Mouse (Mus musculus): Measurements from ENCODE around the gene Brk1.
A peak's percentile ranks its signal among the peaks of the same experiment; 100 is the strongest.

The Brk1 gene

DNA sequence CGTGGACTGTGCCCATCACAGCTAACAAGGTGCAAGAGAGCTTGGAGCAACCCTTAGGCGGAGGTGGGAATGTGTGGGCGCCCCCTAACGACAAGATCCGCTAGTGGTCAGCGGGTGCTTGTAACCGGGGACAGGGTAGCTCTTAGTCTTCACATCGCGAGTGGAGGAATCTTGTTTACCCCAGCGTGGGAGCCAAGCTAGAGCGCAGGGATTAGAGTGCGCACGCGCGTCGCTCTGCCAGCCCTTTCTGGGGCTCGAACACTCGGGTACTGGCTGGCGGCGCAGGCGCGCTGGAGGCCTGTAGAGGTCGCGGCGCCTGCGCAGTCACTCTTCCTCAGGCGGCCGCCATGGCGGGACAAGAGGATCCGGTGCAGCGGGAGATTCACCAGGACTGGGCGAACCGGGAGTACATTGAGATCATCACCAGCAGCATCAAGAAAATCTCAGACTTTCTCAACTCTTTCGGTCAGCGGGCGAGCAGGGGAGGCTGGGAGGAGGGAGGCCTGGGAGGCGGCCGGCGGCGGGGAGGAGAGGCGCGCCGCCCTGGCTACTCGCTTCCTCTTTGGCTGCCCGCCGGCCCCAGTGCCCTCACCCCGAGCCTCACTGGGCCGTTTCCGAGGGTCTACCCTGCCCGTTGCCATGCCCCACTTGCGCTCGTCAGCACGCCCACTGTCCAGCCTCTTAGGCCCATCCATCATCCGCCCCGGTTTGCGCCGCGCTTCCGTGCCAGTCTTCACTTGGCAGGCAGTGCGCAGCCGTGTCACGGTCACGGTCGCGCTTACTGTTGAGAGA lies at the start of gene Brk1:
Gene Brk1, plus strand, starts transcription at position 341 of the 792 bp plus-strand sequence.
- peak; percentile 94 for DNase-seq (ENCODE audit: low read depth, low spot score)

DNA sequence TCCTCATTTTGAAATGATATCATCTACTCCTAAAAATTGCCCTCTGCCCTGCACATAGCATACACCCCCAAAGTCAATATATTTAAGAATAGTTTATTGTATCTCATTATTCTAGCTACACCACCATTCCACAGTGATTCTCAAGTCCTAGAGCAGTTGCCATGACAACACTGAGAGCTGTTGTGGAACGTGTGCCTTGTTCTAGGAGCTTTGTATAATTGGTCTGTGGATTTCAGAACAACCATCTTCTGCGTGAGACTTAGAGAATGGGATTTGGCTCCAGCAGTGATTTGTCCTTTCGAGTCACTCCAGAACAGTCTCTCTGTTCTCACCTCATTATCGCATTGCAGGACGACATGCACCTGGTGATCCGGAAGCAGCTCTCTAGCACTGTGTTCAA lies 44.8 kb upstream of the Brk1 start:
- DNase-seq (ENCODE audit: low read depth, low spot score): peak; percentile 51

DNA sequence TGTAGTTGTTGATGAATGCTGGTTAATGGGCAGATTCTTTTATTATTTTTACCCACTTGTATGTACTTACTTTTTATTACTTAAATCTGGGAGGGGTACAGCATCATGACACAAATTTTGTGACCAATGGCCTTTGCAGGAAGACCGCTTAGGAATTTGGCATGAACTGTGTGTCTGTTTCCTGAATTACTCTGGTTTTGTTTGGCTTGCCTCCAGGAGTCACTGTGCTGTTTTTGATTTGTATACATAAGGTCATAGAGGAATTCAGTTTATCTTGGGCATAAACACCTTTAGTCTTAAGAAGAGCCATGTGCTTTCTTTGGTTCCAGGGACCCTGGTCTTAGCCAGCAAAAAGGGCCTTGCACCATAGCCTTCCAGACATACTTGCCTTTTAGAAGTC lies 40.0 kb upstream of the Brk1 start:
- no peak for DNase-seq (ENCODE audit: low read depth, low spot score)

DNA sequence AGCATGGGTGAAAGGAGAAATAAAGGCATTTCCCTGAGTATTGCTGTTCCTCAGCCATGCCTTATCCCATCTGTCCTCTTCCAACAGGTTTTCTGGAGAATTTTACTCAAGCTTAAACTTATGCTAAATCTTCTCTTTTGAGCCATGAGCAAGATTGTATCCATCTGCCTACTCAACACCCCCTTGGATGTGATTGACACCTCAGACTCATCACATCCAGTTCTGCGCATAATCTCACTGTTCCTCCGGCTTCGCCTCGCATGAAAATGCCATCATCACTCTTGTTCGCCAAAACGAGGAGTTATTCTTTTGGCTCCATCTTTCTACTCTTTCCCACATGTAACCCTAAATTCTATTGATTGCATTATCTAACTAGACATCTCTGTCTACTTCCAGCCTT lies 28.5 kb upstream of the Brk1 start:
- no peak for DNase-seq (ENCODE audit: low read depth, low spot score)

DNA sequence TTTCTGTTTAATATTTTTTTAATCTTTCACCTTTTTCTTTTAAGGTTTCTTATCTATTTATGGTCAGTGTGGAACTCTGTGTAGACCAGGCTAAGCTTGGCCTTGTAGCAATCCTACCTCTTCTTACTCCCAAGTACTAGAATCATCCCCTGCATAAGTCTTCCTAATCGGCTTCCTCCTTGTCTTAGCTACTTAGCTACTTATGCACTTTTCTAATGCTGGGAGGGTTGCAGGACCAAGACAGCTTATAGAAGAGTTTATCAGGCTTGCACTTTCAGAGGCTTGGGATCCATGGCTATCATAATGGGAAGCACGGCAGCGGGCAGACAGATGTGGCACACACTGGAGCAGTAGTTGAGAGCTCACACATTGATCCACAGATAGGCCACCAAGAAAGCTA lies 25.3 kb upstream of the Brk1 start:
- no peak for DNase-seq (ENCODE audit: low read depth, low spot score)

DNA sequence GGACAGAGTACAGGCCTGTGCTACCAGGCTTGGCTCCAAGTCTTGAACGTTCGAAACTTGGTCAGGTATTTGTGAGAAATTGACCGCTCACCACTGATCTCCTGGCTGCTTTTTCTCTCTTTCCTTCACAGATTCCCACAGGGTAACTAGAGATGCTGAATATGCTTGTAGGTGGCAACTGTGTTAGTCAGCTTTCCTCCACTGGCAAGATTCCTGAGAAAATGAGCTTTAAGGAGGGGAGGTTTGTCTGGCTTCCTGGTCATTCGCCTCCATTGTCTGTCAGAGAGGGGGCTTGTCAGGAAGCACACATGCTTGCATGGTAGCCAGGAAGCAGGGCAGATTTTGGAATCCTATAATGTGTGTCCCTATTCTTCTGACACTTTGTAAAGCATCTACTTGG lies 21.5 kb upstream of the Brk1 start:
- no peak for DNase-seq (ENCODE audit: low read depth, low spot score)

DNA sequence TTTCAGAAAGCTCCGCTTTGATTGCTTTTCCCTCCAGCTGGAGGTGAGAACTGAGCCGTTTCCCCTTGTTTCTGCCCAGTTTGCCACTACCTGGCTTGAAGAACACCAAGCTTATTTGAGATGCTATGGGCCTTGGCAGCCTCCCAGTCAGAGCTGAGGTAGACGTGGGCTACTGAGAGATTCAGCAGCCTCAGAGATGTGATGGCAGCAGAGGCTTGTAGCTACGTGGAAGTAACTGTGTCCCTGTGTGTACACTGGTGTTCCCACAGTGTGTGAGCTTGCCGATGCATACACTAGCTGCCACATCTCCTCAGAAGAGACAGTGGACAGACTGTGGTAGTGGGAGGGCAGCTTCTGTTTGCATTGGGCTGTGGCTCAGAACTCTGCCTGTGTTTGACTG lies 19.5 kb upstream of the Brk1 start:
- no peak for DNase-seq (ENCODE audit: low read depth, low spot score)

DNA sequence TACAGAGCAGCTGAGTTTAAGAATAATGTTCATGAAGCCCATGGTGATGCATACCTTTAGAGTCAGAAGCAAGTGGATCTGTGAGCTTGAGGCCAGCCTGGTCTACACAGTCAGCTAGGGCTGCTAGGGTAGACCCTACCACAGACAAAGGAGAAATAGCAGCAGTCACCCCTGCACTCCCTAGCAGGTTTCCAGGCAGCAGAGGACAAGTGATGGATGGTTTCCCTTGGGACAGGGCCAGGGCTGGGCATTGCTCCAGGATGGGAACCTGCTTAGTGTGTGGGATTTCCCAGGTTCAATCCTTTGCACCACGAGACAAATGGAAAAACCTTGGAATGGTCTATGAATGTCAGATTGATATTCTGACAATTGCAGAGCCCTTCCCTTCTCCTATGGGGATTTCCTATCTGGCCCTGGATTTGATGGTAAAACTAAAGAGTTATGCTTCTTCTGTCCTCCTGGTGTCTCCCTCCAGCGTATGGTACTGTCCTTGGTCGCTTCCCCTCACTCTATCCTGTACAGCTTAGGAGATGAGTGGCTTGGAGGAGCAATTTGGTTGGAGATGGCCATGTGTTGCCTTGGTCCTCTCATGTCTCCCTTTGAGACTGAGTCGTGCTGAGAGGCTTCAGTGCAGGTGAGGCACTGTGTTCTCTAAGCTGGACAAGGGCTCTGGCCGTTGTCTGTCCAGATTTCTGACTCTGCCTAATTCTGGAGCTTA lies 17.9 kb upstream of the Brk1 start:
- DNase-seq (ENCODE audit: low read depth, low spot score): no peak

DNA sequence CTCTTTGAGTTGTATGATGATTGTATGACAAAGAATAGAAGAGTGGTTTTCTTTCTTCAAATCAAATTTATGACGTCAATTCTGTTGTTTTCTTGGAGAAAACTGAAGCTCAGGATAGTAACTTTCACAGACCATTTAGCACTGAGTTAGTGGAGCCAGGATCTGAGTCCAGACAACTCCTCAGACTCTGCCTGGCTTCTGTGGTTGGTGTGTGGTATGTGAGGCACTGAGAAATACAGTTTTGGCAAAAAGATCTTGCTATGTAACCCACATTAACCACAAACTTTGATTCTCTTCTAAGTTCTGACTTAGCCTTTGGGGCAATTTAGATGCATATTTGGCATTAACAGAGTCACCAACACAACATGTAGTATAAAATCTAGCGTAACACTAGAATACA lies 11.9 kb upstream of the Brk1 start:
- DNase-seq (ENCODE audit: low read depth, low spot score): no peak

DNA sequence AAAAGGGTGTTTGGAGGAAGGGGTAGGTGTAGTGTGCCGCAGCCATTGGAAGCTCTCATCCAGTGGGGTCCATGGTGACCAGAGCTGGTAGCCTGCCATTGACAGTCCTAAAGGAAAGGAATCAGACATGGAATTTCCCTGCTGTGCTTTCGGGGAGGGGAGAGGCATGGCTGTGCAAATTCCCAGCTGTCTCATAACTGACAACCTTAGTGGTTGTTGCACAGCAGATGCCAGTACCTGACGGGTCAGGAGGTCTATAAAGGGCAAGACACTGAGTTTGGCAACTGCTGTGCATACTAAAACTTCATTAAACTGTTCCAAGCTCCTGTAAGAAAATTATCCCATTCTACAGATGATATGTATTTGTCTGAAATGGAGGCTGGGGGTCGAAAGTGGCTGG lies 6.6 kb upstream of the Brk1 start:
- DNase-seq (ENCODE audit: low read depth, low spot score): no peak

DNA sequence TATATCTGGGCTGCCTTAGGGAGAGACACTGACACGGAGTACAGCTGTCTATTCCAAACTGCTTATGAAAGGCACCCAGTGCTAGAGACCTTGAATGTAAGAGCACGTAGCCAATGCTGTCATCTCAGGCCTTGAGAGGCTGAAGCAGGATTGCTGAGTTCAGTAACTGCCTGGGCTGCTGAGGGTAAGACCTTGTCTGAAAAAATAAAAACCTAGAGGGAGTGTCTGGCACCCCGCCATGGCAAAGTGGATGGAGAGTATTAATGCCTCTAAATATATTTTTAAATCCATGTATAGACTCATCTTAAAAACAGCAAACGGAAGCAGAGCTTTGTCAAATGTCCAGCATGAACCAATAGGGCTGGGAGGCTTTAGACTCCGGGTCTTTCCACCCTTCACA lies 4.7 kb upstream of the Brk1 start:
- DNase-seq (ENCODE audit: low read depth, low spot score): no peak

DNA sequence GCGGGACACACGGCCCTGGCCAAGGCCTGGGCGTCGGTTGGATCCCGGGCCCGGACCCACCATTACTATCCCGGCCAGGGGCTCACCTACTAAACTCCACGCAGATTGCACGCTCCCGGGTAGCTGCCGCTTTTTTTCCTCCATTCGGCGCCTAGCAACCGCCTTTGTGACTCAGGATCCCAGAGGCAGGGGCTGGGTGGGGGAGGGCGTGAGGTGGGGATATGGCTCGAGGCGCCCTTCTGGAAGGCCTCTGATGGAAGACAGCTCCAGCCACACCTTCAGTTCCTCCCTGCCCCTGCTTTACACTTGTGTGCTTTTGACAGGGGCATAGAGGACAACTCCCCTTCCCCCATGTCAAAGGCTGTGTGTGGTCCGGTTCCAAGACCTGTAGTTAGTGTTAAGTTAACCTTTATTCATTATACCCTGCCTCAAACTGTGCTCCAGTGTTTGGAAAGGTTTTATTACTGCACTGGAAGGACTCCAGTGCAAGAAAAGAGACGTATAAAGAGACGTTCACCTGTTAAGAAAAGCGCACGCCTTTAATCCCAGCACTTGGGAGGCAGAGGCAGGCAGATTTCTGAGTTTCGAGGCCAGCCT lies 3.9 kb upstream of the Brk1 start, which contains the start of gene Fancd2os:
Gene Fancd2os, minus strand, starts transcription at position 173 of the 597 bp plus-strand sequence.
- peak; percentile 85 for DNase-seq (ENCODE audit: low read depth, low spot score)

DNA sequence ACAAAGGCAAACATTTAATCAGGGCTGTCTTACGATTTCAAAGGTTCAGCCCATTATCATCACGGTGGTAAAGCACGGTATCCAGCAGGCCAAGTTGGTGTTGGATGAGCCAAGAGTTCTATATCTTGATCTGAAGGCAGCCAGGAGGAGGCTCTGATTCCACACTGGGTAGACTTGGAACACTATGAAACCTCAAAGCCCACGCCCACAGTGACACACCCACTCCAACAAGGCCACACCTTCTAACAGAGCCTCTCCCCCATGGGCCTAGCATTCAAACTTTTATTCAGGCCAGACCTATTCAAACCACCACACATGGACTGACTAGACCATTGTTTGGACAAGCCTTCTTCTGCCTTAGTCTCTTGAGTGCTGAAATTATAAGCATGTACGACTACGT lies 1.8 kb upstream of the Brk1 start:
- DNase-seq (ENCODE audit: low read depth, low spot score): peak; percentile 79

DNA sequence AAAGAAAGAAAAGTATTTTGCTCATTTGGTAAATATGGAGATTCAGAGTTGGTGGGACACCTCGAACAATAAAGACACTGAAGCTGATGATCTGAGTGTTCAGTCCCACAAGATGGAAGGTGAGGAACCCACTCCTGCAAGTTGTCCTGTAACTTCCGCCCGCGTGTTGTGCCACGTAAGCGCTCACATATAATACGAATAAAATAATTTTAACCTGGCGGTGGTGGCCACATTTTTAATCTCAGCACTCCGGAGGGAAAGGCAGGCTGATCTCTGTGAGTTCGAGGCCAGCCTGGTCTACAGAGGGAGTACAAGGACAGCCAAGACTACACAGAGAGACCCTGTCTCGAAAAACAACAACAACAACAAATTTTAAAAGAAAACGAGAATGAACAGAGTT lies 579 bp upstream of the Brk1 start:
- DNase-seq (ENCODE audit: low read depth, low spot score): no peak

DNA sequence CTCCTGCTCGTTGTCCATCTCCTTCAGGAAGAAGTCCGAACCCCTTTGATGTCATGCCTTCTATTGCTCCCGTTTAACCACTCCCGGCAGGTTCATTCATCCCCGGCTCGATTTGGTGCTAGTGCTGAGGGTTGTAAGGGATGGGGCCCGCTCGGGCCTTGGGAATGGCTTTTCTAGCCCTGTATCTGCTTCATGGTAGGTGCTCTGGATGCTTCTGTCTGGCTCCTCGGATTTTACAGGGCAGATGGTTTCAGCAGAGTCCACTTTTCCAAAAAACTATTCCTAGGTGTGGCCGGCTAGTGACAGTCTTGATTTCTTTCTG lies 613 bp downstream of the Brk1 start:
- DNase-seq (ENCODE audit: low read depth, low spot score): peak; percentile 58

DNA sequence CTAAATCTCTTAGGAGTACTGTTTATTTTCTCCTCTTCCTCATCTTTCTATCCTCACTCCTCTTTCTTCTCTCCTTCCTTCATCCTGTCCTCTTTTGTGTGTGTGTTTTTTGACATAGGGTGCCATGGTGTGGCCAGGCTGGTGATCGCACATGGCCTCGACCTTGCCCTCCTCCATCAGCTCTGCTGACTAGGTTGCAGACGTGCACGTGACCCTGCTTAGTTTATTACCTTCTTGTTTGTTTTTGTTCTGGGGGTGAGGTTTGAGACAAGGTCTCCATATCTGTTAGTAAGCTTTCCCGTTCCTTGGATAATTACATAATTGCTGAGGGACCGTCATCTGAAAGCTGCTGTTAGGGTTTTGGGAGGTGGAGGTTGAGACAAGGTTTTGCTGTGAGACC lies 4.3 kb downstream of the Brk1 start:
- no peak for DNase-seq (ENCODE audit: low read depth, low spot score)

DNA sequence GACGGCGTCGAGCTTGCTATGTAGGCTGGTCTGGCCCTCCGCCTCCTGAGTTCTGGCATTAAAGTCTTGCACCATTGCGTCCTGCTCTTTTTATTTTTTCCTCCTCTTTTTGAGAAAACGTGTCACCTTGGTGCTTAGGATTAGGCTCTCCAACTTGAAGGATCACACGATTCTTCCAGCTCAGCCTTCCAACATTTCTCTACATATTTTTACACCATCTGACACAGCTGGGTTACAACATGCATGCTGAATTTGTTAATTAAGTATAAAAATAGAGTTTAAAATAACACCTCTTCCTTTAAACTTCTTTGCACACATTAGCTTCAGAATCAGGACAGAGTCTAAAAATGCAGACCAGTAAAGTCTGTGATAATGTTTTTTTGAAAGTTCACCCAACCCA lies 4.7 kb downstream of the Brk1 start:
- DNase-seq (ENCODE audit: low read depth, low spot score): no peak

DNA sequence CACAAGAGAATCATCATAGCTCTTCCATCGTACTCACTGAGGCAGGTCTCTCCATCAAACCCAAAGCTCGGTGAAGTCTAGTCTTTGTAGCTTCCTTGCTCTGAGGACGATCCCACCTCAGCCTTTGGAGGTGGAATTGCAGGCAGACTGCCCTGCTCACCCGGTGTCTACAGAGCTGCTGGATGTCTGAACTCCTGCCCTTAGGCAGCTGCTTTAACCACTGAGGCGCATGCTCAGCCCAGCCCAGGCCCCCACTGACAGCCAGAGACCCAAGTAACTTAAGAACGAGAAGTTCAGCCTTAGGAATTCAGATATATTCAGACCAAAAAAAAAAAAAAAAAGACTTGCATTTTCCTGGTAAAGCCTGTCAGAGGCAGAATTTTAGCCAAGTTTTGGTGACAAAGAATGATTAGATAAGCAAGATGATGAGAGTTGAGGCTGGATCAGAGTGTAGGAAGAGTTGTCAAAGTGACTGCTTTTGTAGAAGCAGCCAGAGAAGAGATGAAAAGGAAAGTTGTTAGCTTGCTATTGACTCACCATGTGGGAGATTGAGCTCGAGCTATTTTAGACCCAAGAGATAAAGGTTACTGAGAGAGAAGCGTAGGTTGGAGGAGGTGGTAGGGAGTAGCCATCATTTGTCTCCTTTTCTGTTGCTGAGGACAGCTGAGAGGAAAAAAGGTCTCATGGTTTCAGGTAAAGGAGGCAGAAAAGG lies 7.8 kb downstream of the Brk1 start:
- DNase-seq (ENCODE audit: low read depth, low spot score): no peak

DNA sequence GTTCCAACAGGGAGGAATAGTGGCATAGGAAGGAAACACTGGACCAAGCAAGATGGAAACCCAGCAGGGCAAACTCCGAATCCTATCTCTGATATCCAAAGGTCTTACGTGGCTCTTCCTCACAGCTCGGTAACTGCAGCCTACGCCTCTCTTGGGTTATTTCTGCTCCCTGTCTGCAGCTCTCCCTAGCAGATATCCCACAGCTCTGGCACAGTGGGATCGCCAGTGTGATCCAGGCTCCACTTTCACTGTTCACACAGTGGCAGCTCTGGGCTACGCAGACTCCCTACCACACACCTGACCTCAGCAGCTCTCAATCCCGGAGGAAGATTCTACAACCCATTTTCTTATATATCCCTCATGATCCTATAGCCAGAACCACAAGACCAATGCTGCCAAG lies 9.6 kb downstream of the Brk1 start:
- no peak for DNase-seq (ENCODE audit: low read depth, low spot score)

DNA sequence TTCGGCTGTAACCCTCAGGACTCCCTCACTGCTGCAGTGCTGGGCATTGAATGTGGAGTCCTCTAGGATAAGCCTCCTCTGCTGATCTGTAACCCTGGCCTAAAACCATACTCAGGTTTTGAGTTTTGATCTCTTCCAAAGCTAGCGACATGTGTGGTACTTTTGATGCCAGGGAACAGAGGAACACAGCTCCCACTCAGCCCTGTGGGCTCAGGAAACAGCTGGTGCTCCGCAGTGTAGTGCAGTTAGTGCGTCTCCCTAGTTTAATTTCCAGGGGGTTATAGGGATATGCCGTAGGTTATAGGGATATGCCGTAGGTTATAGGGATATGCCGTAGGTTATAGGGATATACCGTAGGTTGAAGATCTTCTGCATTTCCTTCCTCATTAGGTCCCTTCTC lies 10.4 kb downstream of the Brk1 start:
- DNase-seq (ENCODE audit: low read depth, low spot score): no peak

DNA sequence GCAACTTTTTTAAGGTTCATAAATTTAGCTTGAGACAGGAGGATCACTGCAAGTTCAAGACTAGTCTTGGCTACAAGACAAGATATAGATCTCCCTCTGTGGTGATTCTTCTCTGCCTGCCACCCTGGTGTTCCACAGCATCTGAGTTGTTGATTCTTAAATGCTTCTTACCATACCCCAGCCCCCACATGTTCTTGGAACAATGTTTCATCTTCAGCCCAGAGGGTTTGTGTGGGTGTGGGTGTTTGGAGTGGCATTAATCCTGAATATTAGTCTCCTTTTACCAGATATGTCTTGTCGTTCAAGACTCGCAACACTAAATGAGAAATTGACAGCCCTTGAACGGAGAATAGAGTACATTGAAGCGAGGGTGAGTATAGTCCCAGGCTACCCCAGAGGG lies 10.9 kb downstream of the Brk1 start:
- DNase-seq (ENCODE audit: low read depth, low spot score): no peak

DNA sequence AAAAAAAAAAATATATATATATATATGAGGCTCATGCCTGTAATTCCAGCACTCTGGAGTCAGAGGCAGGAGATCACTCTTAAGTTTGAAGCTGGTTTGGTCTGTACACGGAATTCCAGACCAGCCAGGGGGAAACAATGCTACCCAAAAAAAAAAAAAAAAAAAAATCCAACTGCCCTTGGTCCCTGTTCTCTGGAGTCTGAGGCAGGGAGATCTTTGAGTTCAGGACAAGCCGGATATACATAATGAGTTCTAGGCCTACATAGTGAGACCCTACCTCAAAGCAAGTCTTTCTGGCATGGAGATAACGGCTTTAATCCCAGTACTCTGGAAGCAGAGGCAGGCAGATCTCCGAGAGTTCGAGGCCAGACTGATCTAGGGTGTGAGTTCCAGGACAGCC lies 18.8 kb downstream of the Brk1 start:
- peak; percentile 42 for DNase-seq (ENCODE audit: low read depth, low spot score)

Data from R1 (cell line).